Mouse (Mus musculus) cerebellum, adult (tissue): ENCODE results near the gene Grk1.

Experiments used
- ATAC-seq: cut with Nextera tagmentation; 2 replicates; pipeline ENCODE4 v1.9.2; 2017; ENCODE audit warnings: mild to moderate bottlenecking, moderate library complexity, mixed read lengths; ENCODE audit not compliant: insufficient number of reproducible peaks, low FRiP score, low TSS enrichment

The Grk1 gene

GRCm38 (mm10) chr8:13404666-13405131 lies at the start of gene Grk1:
Grk1 (plus strand) TSS chr8:13405081.
- ATAC-seq: no peak

- ATAC-seq: no peak
Observed at GRCm38 (mm10) chr8:13356221-13356620, 48.7 kb upstream of the Grk1 start.

GRCm38 (mm10) chr8:13356681-13357080 lies 48.2 kb upstream of the Grk1 start:
- no peak for ATAC-seq

GRCm38 (mm10) chr8:13360213-13360612 lies 44.7 kb upstream of the Grk1 start:
- no peak for ATAC-seq

DNA sequence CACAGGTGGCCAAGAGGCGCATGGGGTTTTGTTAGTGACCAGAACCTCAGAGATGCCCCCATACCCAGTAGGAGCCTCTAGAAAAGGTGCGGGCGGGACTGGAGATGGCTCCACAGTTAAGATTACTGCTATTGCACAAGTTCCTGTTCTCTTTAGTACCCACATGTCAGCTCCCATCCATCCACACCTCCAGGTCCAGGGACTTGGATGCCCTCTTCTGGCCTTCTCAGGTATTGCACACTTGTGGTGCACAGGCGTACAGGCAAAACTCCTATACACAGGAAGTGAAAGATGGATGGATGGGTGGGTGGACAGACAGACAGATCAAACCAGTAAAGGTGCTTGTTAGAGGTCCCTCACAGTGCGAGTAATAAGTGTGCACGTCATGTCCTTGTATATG lies 43.0 kb upstream of the Grk1 start:
- ATAC-seq: no peak

- no peak for ATAC-seq
Observed at GRCm38 (mm10) chr8:13373151-13373662, 31.7 kb upstream of the Grk1 start.

DNA sequence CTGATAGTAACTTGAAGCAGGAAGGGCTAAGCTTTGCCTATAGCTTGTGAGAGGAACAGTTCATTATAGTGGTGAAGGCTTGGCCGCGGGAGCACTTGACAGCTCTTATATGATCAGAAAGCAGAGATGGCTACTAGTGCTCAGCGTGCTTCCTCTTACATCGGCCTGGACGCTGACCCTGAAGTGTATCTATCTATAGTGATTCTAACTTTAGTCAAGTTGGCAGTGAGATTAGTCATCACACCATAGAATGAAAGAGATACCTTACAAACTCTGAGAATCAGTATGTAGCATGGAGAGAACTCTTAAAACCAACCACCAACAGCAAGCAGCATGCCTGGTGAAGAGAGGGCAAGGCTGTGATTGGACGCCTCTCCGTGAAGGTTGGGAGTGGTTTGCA lies 23.3 kb upstream of the Grk1 start:
- no peak for ATAC-seq

DNA sequence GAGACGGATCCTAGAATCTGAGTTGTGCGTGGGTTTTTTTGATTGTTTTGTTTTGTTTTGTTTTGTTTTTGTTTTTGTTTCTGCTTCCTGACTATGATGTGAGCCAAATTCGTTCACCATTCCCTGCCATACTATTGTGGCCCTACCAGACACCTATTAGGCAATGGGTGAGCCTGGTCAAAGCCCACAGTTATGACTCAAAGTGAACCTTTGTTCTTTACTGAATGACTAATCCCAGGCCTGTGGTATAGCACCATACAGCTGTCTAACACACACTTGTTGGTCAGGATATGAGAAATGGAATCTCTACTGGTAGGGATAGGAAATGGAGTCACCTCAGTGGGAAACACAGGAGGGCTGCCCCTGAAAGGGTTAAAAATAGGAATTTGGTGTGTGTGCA lies 22.3 kb upstream of the Grk1 start:
- ATAC-seq: no peak

- ATAC-seq: no peak
Observed at GRCm38 (mm10) chr8:13382999-13383398, 21.9 kb upstream of the Grk1 start.

- no peak for ATAC-seq
Observed at GRCm38 (mm10) chr8:13386366-13386765, 18.5 kb upstream of the Grk1 start.

DNA sequence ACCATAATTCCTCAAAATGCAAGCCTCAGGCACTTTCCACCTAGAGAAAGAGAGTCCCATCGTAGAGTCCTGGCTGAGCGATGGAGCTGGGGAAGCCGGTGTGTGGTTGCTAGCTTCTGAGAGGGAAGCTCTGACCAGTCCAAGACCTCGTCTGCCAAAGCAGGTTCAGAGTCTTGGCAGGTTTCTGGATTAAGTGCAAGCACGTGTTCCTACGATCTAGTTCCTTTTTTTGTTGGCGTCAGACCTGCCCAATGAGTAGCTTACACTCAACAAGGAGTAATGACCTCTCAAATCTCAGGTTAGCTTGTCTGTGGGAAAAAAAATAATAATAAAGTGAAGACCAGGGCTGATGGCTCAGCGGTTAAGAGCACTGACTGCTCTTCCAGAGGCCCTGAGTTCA lies 17.2 kb upstream of the Grk1 start:
- no peak for ATAC-seq

GRCm38 (mm10) chr8:13388744-13389143 lies 16.1 kb upstream of the Grk1 start:
- ATAC-seq: no peak

DNA sequence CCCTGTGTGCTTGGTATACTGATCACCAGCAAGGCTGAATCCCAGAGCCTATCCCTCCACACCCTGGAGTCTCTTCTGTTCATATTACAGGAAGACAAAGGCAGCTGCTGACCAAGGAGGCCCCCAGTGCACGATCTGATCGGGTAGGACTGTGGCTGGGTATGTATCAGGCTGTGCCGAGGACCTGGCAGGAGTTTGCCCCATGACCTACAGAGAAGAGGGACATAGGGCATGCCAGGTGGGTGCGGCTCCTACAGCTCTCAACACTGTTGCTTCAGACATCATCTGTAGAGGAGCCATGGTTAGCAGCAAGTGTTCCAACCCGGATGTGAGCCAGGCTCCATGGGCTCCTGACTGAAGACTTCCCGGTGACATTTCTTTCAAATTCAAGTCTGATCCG lies 11.0 kb upstream of the Grk1 start:
- no peak for ATAC-seq

GRCm38 (mm10) chr8:13396725-13397124 lies 8.2 kb upstream of the Grk1 start, which contains the start of gene Atp4b:
Atp4b (minus strand) TSS chr8:13396825.
- ATAC-seq: no peak

- ATAC-seq: no peak
Observed at GRCm38 (mm10) chr8:13403517-13403916, 1.4 kb upstream of the Grk1 start.

GRCm38 (mm10) chr8:13406011-13406410 lies 1.1 kb downstream of the Grk1 start:
- ATAC-seq: no peak

DNA sequence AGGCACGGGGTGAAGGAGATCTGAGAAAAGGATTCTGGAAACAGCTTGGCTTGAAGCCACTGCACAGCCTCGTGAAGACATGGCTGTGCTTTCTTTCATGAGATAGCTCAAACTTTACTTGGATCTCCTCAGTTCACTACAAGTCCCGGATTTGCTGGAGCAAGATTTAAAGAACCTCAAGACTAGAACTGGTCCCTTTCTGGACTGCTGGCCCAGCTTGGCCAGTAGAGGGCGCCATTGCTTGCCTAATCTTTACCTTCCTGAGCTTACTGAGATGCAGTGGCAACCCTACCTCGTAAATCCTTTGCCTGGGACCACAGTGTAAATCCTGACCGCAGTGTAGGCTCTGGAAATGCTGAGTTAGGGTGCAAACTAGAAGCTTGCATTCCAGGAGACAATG lies 6.7 kb downstream of the Grk1 start:
- ATAC-seq: no peak

DNA sequence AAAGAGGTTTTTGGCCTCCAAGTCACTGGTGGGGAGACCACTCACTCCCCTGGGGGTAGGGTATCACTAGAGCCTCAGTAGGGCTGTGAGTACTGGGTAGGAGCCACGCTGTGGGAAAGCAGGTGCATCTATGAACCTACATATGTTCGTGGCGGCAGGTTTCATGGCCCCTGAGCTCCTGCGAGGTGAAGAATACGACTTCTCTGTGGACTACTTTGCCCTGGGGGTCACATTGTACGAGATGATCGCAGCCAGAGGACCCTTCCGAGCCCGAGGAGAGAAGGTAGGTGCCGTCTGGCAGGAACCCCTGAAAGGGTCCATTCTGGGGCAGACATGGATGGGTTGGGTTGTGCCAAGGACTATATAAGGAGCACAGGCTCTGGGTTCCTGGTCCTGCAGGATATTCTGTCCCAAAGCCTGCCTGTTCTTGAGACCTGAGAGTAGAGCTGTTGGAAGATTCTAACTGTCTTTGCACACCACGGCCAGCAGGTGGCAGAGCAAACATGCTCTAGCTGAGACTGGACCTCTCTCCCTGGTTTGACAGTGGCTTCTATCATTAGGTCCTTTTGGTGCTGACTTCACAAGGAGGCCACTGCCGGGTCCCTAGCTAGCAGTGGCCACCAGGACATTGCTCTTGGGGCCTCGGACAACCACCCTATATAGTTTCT lies 8.1 kb downstream of the Grk1 start:
- ATAC-seq: peak; percentile 60; the same call in 1 of the 2 replicates

GRCm38 (mm10) chr8:13413823-13414390 lies 9.0 kb downstream of the Grk1 start:
- no peak for ATAC-seq

DNA sequence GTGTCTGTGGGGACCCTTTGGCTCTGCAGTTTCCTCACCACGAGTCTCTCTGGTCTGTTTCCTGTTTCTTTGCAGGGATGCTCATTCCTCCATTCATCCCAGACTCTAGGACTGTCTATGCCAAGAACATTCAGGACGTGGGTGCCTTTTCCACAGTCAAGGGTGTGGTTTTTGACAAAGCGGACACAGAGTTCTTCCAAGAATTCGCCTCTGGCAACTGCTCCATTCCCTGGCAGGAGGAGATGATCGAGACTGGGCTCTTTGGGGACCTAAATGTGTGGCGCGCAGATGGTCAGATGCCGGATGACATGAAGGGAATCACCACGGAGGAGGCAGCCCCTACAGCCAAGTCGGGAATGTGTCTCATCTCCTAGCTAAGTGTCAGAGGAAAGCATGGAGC lies 11.0 kb downstream of the Grk1 start:
- no peak for ATAC-seq

- ATAC-seq: no peak
Observed at GRCm38 (mm10) chr8:13419111-13419639, 14.3 kb downstream of the Grk1 start.

DNA sequence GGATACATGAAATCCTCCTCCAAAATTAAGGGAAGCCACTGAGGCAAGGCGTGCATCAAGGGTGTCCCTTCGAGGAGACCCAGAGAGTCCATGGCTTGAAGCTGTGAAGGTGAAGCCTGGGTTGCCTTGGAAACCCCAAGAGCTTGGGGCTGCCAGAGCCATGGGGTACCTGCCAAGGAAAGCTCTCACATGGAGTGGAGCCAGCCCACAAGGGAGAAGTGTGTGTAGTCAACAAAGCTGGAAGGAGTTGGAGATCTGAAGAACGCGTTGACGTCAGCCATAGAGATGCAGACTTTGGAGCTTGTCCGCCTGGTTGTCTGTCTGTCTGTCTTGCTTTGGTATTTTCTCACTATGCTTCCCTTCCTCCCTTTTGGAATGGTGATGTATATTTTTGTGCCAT lies 16.1 kb downstream of the Grk1 start:
- ATAC-seq: no peak
